Mouse (Mus musculus) hindbrain, embryonic 14.5 days (tissue): ENCODE measurements at regions not wholly inside any gene's neighbourhood (a gene's known extent, or its start where the extent isn't known, plus 50 kb on each side); places are given as distances from the start of the nearest gene placed in this dataset.

Source experiments
- ATAC-seq: fragments of 200-750 bp; cut with Nextera tagmentation; 2 replicates; pipeline ENCODE4 v1.8.0; 2017; ENCODE audit warnings: moderate number of reproducible peaks, mild to moderate bottlenecking, moderate TSS enrichment, moderate library complexity; ENCODE audit not compliant: low FRiP score
- DNase-seq: peaks from one replicate; pipeline ENCODE4 v3.0.0-alpha.2; 2015; ENCODE audit warnings: low spot score
- H3K27ac ChIP-seq: fragments of 300-500 bp; sonication (generic); 2 replicates; pipeline ENCODE4 v1.5.1; 2014; ENCODE audit warnings: mild to moderate bottlenecking, moderate library complexity
- H3K27me3 ChIP-seq: fragments of 300-500 bp; sonication (generic); 2 replicates; pipeline ENCODE4 v1.6.1; 2014; ENCODE audit warnings: mild to moderate bottlenecking, low read length, mixed read lengths; ENCODE audit not compliant: control insufficient read depth, insufficient read depth
- H3K36me3 ChIP-seq: fragments of 300-500 bp; sonication (generic); replicated peaks from 2 replicates; pipeline ENCODE4 v1.6.1; 2014; ENCODE audit not compliant: control insufficient read depth, insufficient read depth
- H3K4me1 ChIP-seq: fragments of 300-500 bp; sonication (generic); replicated peaks from 2 replicates; pipeline ENCODE4 v1.6.1; 2014; ENCODE audit warnings: antibody characterized with exemption, low read length, mixed read lengths; ENCODE audit not compliant: control insufficient read depth, insufficient read depth
- H3K4me2 ChIP-seq: fragments of 300-500 bp; sonication (generic); replicated peaks from 2 replicates; pipeline ENCODE4 v1.6.1; 2014; ENCODE audit warnings: mild to moderate bottlenecking, moderate library complexity
- H3K4me3 ChIP-seq: fragments of 300-500 bp; sonication (generic); replicated peaks from 2 replicates; pipeline ENCODE4 v1.5.1; 2014; ENCODE audit warnings: mild to moderate bottlenecking, low read length
- H3K9ac ChIP-seq: fragments of 300-500 bp; sonication (generic); 2 replicates; pipeline ENCODE4 v1.6.1; 2014
- H3K9me3 ChIP-seq: fragments of 300-500 bp; sonication (generic); 2 replicates; pipeline ENCODE4 v1.6.1; 2016; ENCODE audit warnings: low read length; ENCODE audit not compliant: control insufficient read depth
- WGBS: fragments of 180-500 bp; shearing (Covaris S2); extraction: QIAGEN DNeasy Blood & Tissue Kit; methylation state at CpG from one replicate; pipeline ENCODE4 v1.1.7; 2014; 5-methylcytosine and 5-hydroxymethylcytosine counted together

DNA sequence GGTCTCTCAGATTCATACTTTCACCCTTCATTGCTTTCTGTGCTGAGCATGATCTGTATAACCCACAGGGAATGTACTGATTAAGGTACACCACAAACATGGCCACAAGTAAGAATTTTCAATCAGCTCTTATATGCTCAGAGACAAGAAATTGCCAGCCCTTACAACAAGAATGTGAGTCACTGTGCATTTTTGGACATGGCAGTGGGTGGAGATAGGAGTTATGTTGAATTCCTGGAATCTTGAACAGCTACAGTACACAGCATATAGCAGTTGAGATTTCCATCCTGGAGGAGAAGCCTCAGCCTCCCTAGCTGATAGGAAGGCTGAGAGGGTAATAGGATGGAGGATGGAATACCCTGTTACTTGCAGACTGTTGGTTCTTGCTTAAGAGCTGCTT is 173.8 kb upstream of the Nudt11 start:
- Histone ChIP-seq H3K4me3 (no peak overlapping the region), H3K9me3 (no peaks in the 10 kb centered on the region), H3K27me3 (no peaks in the 10 kb centered on the region), H3K27ac (no peak overlapping the region), H3K4me1 (no peaks in the 10 kb centered on the region), H3K9ac (no peak overlapping the region), H3K4me2 (no peak overlapping the region), H3K36me3 (no peaks in the 10 kb centered on the region)
- ATAC-seq (no peak), DNase-seq (no peak)

GRCm38 (mm10) chrX:5917203-5917602 is 130.1 kb upstream of the Nudt11 start:
- 19% methylated on average over 1 of the region's 1 CpGs for WGBS
- ATAC-seq (no peak), DNase-seq (no peak)
- no peaks in the 10 kb centered on the region for H3K9me3 ChIP-seq
- H3K4me3 ChIP-seq: no peak overlapping the region
- no peak overlapping the region for H3K4me2 ChIP-seq
- no peaks in the 10 kb centered on the region for H3K27me3 ChIP-seq
- no peaks in the 10 kb centered on the region for H3K4me1 ChIP-seq
- H3K9ac ChIP-seq: no peak overlapping the region
- H3K36me3 ChIP-seq: no peaks in the 10 kb centered on the region
- H3K27ac ChIP-seq: no peak overlapping the region

DNA sequence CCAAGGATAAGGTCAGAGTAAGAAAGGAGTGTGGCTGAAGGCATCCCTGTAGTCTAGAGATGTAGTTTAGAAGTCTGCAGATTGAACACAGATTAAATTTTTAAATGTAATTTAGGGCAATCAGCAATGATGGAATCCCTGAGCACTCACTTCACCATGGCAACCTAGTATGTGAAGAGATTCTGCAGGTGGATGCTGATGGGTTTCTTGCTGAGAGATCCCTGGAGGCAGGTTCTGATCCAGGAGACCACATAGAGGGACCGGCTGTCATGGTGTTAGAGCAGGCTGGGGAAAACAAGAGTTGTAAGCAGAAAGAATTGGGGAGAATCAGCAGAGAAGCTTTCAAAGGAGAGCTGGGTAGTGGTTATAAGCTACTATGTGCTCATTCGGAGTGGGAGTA is 113.7 kb upstream of the Nudt11 start:
- Histone ChIP-seq H3K4me2 (no peak overlapping the region), H3K4me1 (no peaks in the 10 kb centered on the region), H3K4me3 (no peak overlapping the region), H3K27ac (peak overlapping the region; percentile 26; the same call in 1 of the 2 replicates), H3K36me3 (no peaks in the 10 kb centered on the region), H3K9ac (no peak overlapping the region), H3K27me3 (no peaks in the 10 kb centered on the region), H3K9me3 (no peaks in the 10 kb centered on the region)
- DNase-seq (no peak), ATAC-seq (no peak)
- 68% methylated on average over 2 of the region's 2 CpGs for WGBS

GRCm38 (mm10) chrX:5941956-5942355 is 105.3 kb upstream of the Nudt11 start:
- Histone ChIP-seq H3K9me3 (no peaks in the 10 kb centered on the region), H3K9ac (no peak overlapping the region), H3K27me3 (no peaks in the 10 kb centered on the region), H3K27ac (no peak overlapping the region), H3K4me2 (no peak overlapping the region), H3K4me3 (no peak overlapping the region), H3K4me1 (no peaks in the 10 kb centered on the region), H3K36me3 (no peaks in the 10 kb centered on the region)
- DNase-seq (no peak), ATAC-seq (no peak)
- WGBS: 80% methylated on average over 6 of the region's 6 CpGs
